Mouse (Mus musculus) heart, embryonic 13.5 days (tissue): ENCODE data around the gene Eepd1. TPM values are rescaled to one million over a fixed set of nuclear protein-coding genes. Genes with fewer than 3 reads are reported as not detected.
A peak's percentile ranks its signal among the peaks of the same experiment; 100 is the strongest.

Experiments
- ATAC-seq: fragments of 200-750 bp; cut with Nextera tagmentation; 2 replicates; pipeline ENCODE4 v1.8.0; 2017; ENCODE audit warnings: moderate TSS enrichment; ENCODE audit not compliant: insufficient number of reproducible peaks, low FRiP score, low TSS enrichment; ENCODE audit errors: extremely low read depth
- H3K27ac ChIP-seq: fragments of 300-500 bp; sonication (generic); replicated peaks from 2 replicates; pipeline ENCODE4 v1.5.1; 2015; ENCODE audit warnings: moderate library complexity, mild to moderate bottlenecking, inconsistent platforms
- H3K27me3 ChIP-seq: fragments of 300-500 bp; sonication (generic); replicated peaks from 2 replicates; pipeline ENCODE4 v1.6.1; 2015; ENCODE audit warnings: mild to moderate bottlenecking, inconsistent platforms
- H3K36me3 ChIP-seq: fragments of 300-500 bp; sonication (generic); 2 replicates; pipeline ENCODE4 v1.6.1; 2015; ENCODE audit warnings: mild to moderate bottlenecking, inconsistent platforms
- H3K4me1 ChIP-seq: fragments of 300-500 bp; sonication (generic); 2 replicates; pipeline ENCODE4 v1.6.1; 2015; ENCODE audit warnings: inconsistent platforms
- H3K4me2 ChIP-seq: fragments of 300-500 bp; sonication (generic); 2 replicates; pipeline ENCODE4 v1.6.1; 2015; ENCODE audit warnings: inconsistent platforms, mild to moderate bottlenecking, moderate library complexity
- H3K4me3 ChIP-seq: fragments of 300-500 bp; sonication (generic); 2 replicates; pipeline ENCODE4 v1.5.1; 2015; ENCODE audit warnings: moderate library complexity, mild to moderate bottlenecking, inconsistent platforms
- H3K9ac ChIP-seq: fragments of 300-500 bp; sonication (generic); 2 replicates; pipeline ENCODE4 v1.6.1; 2015; ENCODE audit warnings: inconsistent platforms, mild to moderate bottlenecking, moderate library complexity
- H3K9me3 ChIP-seq: fragments of 300-500 bp; sonication (generic); 2 replicates; pipeline ENCODE4 v1.6.1; 2016; ENCODE audit warnings: inconsistent platforms
- WGBS: fragments of 180-500 bp; shearing (Covaris S2); methylation state at CpG from one replicate; pipeline ENCODE4 v1.1.7; 2015; ENCODE audit warnings: mixed read lengths; 5-methylcytosine and 5-hydroxymethylcytosine counted together
- polyA plus RNA-seq: library from polyadenylated mRNA; unstranded; fragments of >200 nt; fragmentation: Nextera tagmentation; extraction: Ambion mirVana; gene quantifications from 2 replicates; pipeline ENCODE4 v1.2.1, GENCODE M21; 2015

Eepd1 gene
- polyA plus RNA-seq, 1 experiment from 2014 or later, result 21.4 TPM

- Histone ChIP-seq H3K4me1 (peaks cover 37% of the 10 kb centered on the region), H3K9ac (no peak overlapping the region), H3K36me3 (no peaks in the 10 kb centered on the region), H3K27me3 (no peaks in the 10 kb centered on the region), H3K4me3 (no peak overlapping the region), H3K9me3 (no peaks in the 10 kb centered on the region), H3K4me2 (peak overlapping the region; percentile 85), H3K27ac (no peak overlapping the region)
- WGBS, result 82% methylated on average over 2 of the region's 2 CpGs
- ATAC-seq, result no peak
Measured at GRCm38 (mm10) chr9:25480676-25481075, 671 bp upstream of the Eepd1 start.

DNA sequence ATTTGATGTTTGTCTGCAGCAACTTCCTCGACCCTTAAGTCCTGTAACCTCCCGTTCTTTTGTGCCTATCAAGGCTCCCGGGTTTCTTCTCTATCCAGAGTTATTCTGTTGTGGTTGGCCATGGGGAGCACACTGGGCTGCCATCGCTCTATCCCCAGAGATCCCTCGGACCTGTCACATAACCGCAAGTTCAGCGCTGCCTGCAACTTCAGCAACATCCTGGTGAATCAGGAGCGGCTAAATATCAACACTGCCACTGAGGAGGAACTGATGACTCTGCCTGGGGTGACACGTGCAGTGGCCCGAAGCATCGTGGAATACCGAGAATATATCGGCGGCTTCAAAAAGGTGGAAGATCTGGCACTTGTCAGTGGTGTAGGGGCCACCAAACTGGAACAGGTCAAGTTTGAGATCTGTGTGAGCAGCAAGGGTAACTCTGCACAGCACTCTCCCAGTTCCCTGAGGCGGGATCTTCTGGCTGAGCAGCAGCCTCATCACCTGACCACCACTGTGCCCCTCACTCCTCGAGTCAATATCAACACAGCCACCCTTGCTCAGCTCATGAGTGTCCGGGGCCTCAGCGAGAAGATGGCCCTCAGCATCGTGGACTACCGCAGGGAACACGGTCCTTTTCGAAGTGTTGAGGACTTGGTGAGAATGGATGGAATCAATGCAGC, 1.1 kb downstream of the Eepd1 start:
- Histone ChIP-seq H3K4me2 (peak overlapping the region; percentile 85), H3K36me3 (no peaks in the 10 kb centered on the region), H3K4me1 (peaks cover 55% of the 10 kb centered on the region), H3K9ac (peak overlapping the region; percentile 87), H3K4me3 (peak overlapping the region; percentile 82), H3K27me3 (no peaks in the 10 kb centered on the region), H3K9me3 (no peaks in the 10 kb centered on the region), H3K27ac (no peak overlapping the region)
- 35% methylated on average over 22 of the region's 22 CpGs for WGBS
- ATAC-seq, result no peak

- Histone ChIP-seq H3K9me3 (no peaks in the 10 kb centered on the region), H3K27ac (no peak overlapping the region), H3K27me3 (no peaks in the 10 kb centered on the region), H3K9ac (peak overlapping the region; percentile 87), H3K4me1 (peaks cover 60% of the 10 kb centered on the region), H3K4me3 (peak overlapping the region; percentile 82), H3K4me2 (peak overlapping the region; percentile 85), H3K36me3 (0 out of 2 replicates have a peak, but pooled peaks cover 3% of the 10 kb centered on the region)
- WGBS, result 66% methylated on average over 9 of the region's 9 CpGs
- ATAC-seq, result no peak
Measured at GRCm38 (mm10) chr9:25482999-25483347, 1.6 kb downstream of the Eepd1 start.

- Histone ChIP-seq H3K4me3 (peak overlapping the region; percentile 82), H3K27me3 (no peaks in the 10 kb centered on the region), H3K9ac (peak overlapping the region; percentile 87), H3K36me3 (0 out of 2 replicates have a peak, but pooled peaks cover 10% of the 10 kb centered on the region), H3K4me2 (peak overlapping the region; percentile 85), H3K4me1 (peaks cover 71% of the 10 kb centered on the region), H3K27ac (peak overlapping the region; percentile 39; the same call in 1 of the 2 replicates), H3K9me3 (no peaks in the 10 kb centered on the region)
- WGBS, result 27% methylated on average over 9 of the region's 9 CpGs
- no peak for ATAC-seq
Measured at GRCm38 (mm10) chr9:25483931-25484618, 2.7 kb downstream of the Eepd1 start.

DNA sequence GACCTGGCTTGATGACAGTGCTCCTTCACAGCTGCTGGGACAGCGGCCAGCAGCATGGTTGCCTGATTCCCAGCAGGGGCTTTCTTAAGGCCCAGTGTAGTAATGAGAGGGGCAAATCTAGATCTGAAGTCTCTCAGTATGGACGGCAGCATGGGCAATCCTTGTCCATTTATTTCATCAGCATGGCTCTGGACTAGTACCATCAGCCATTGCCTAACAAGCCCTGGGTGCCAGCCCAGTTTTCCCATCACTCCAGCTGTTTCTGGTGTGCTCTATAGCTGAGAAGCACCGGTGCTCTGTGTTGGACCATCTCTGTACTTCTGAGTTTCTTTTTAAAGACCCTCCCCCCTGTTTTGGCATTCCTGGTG, 3.3 kb downstream of the Eepd1 start:
- 37% methylated on average over 3 of the region's 3 CpGs for WGBS
- no peak for ATAC-seq
- peak overlapping the region; percentile 39 for H3K27ac ChIP-seq

DNA sequence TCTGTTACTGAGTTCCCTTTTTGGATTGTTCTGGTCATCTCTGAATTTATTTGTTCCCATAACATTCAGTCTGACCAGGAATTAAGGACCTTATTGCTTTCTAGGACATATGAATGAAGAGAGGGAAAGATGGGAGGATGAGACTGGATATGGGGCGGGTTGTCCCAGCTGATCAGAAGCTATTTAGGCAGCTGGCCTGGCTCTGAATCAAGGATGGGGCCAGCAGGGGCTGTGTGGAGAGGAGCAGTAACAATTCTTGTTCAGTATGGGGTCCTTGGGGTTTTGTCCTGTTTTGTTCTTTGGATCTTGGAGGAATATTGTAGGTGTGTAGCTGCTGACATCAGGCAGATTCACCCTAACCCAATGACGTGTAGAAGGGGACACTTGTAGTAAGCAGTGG, 3.7 kb downstream of the Eepd1 start:
- H3K27ac ChIP-seq, result peak overlapping the region; percentile 39; the same call in 1 of the 2 replicates
- no peaks in the 10 kb centered on the region for H3K27me3 ChIP-seq
- no peaks in the 10 kb centered on the region for H3K9me3 ChIP-seq
- peak overlapping the region; percentile 87 for H3K9ac ChIP-seq
- H3K4me3 ChIP-seq, result peak overlapping the region; percentile 82
- H3K36me3 ChIP-seq, result 0 out of 2 replicates have a peak, but pooled peaks cover 13% of the 10 kb centered on the region
- no peak for ATAC-seq
- peak overlapping the region; percentile 85 for H3K4me2 ChIP-seq
- H3K4me1 ChIP-seq, result peaks cover 81% of the 10 kb centered on the region
- WGBS, result 49% methylated on average over 2 of the region's 2 CpGs

More for the DNA sequence above, 3.3 kb downstream of the Eepd1 start:
- peaks cover 77% of the 10 kb centered on the region for H3K4me1 ChIP-seq
- peak overlapping the region; percentile 85 for H3K4me2 ChIP-seq
- H3K27me3 ChIP-seq, result no peaks in the 10 kb centered on the region
- H3K9me3 ChIP-seq, result no peaks in the 10 kb centered on the region
- 0 out of 2 replicates have a peak, but pooled peaks cover 13% of the 10 kb centered on the region for H3K36me3 ChIP-seq
- peak overlapping the region; percentile 87 for H3K9ac ChIP-seq
- H3K4me3 ChIP-seq, result peak overlapping the region; percentile 82

DNA sequence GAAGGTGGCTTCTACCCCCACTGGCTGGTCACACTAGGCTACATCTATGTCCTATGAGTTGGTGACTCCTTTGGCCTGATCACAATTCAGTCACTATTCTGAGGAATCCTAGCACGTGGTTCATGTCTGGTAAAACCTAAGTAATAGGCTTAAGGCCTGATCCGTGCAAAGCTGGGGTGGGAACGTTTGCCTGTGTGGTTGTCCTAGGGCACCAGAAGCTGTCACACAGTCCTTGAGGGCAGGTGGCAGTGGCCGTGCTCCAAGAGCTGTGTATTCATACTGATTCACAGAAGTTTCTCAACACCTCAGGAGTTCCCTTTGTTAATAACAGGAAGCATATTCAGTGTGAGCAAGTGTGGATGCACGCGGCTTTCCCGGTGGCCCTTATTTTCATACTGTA, 4.1 kb downstream of the Eepd1 start:
- Histone ChIP-seq H3K27me3 (no peaks in the 10 kb centered on the region), H3K4me1 (peaks cover 85% of the 10 kb centered on the region), H3K9me3 (no peaks in the 10 kb centered on the region), H3K36me3 (0 out of 2 replicates have a peak, but pooled peaks cover 13% of the 10 kb centered on the region), H3K27ac (no peak overlapping the region), H3K4me2 (peak overlapping the region; percentile 85), H3K9ac (peak overlapping the region; percentile 87), H3K4me3 (peak overlapping the region; percentile 82; the same call in 1 of the 2 replicates)
- 68% methylated on average over 7 of the region's 7 CpGs for WGBS
- ATAC-seq, result no peak

DNA sequence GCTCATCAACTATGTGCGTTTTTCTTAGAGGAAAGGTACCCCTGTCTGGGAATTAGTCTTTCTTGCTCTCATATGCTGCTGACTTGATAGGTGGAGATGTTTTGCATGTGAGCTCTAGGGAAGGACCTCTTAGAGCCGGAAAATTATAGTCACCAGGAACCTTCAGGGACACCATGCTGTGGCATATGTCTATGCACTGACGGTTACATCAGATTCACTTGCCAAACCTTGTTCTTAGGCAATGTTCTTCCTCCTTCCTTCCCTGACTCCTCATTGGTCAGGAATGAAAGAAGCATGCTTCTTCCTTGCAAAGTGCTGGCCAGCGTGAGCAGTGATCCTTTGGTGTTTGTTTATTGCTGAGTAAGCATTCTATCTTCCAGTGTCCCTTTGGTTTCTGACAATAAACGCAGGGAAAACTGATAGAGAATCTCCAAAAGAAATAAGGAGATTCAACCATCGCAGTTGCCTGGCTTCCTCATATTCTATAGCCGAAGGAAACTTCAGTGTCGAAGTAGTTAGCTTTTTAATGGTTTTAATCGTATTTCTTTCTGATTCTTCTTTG, 5.0 kb downstream of the Eepd1 start:
- Histone ChIP-seq H3K36me3 (0 out of 2 replicates have a peak, but pooled peaks cover 13% of the 10 kb centered on the region), H3K9me3 (no peaks in the 10 kb centered on the region), H3K9ac (no peak overlapping the region), H3K27me3 (no peaks in the 10 kb centered on the region), H3K4me3 (no peak overlapping the region), H3K27ac (no peak overlapping the region), H3K4me1 (peaks cover 89% of the 10 kb centered on the region), H3K4me2 (peak overlapping the region; percentile 85; the same call in 1 of the 2 replicates)
- ATAC-seq, result no peak
- 76% methylated on average over 9 of the region's 9 CpGs for WGBS

GRCm38 (mm10) chr9:25487446-25488110, 6.2 kb downstream of the Eepd1 start:
- Histone ChIP-seq H3K36me3 (0 out of 2 replicates have a peak, but pooled peaks cover 13% of the 10 kb centered on the region), H3K9me3 (no peaks in the 10 kb centered on the region), H3K4me3 (no peak overlapping the region), H3K27me3 (no peaks in the 10 kb centered on the region), H3K4me2 (0 out of 2 replicates have a peak overlapping the region, but pooled peaks have one; percentile 14), H3K4me1 (peaks cover 82% of the 10 kb centered on the region), H3K27ac (peak overlapping the region; percentile 21; the same call in 1 of the 2 replicates), H3K9ac (0 out of 2 replicates have a peak overlapping the region, but pooled peaks have one; percentile 24)
- WGBS, result 48% methylated on average over 12 of the region's 12 CpGs
- ATAC-seq, result 0 out of 2 replicates have a peak, but pooled peaks have one; percentile 23

DNA sequence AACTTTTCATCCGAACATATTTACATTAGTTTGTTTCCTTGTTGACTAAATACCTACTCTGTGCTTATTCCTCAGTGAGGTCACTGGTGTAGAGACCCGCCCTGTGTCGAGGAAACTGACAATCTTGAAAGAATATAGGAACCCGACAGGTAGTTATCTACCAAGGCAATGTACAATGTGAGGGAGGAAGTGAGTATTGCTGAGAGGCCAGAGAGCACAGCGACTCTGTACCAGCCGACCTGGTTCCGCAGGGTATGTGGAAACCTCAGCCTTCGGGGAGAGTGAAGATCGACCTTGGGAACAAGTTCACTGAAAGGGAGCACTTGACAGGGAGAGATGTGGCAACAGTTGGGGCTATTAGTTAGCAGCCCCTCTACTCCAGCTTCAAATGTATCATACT, 7.2 kb downstream of the Eepd1 start:
- WGBS, result 75% methylated on average over 9 of the region's 9 CpGs

More for the DNA sequence above, 7.2 kb downstream of the Eepd1 start:
- H3K4me1 ChIP-seq, result peaks cover 77% of the 10 kb centered on the region
- H3K9ac ChIP-seq, result no peak overlapping the region
- H3K4me3 ChIP-seq, result no peak overlapping the region
- no peaks in the 10 kb centered on the region for H3K9me3 ChIP-seq
- H3K4me2 ChIP-seq, result no peak overlapping the region
- no peak for ATAC-seq
- H3K27ac ChIP-seq, result no peak overlapping the region
- H3K36me3 ChIP-seq, result 0 out of 2 replicates have a peak, but pooled peaks cover 13% of the 10 kb centered on the region
- H3K27me3 ChIP-seq, result no peaks in the 10 kb centered on the region
